Mouse (Mus musculus): ENCODE measurements around the gene Eif5a.
A peak's percentile ranks its signal among the peaks of the same experiment; 100 is the strongest.

DNA sequence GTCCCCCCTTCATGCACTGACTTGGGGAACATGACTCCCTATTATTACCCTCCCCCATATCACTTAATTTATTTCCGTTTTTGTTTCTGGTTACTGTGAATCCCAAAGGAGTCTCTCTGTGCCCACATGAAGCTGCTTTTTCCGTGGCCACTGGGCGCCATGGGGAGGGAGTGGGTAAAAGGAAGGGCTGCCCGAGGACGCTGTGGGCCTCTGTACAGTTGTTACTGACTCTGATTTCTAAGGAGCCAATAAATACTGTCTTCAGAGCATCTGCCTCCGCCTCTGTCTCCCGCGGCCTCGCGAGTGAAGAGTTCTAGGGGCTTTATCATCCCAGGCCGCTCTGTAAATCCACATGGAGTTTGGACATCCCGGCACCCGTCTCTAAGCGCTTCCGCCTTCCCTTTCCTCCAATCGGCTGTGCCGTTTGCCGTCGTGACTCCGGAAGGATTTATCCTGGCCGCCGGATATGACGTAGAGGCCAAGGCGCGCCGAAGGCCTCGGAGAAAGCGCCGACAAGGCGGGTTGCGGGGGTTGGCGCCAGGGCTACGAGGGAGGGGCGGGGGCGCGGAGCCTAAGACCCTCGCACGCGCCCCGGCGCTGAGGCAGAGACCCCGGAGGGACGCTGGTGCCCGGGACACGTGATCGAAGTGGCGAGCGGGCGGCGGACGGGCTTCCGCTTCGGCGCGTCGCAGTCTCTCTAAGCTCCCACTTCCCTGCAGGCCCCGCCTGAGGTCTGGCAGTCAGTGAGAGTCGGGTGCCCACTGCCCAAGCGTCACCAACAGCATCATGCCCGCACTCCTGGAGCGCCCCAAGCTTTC is 8.0 kb downstream of the Eif5a start, which contains the start of gene Gps2:
- TF ChIP-seq CTCF (IDR thresholded peaks at IDR 0.05; ENCODE audit: low read depth), result no peak
- peak; percentile 64; the same call in 1 of the 2 replicates for TF ChIP-seq EP300 (IDR thresholded peaks at IDR 0.05; ENCODE audit: low read depth)
